22 mouse cellular contexts compared by ENCODE assay signal in genomic region chr5:135841651-135842050, GRCm38 (mm10). TPM values are rescaled to one million over a fixed set of nuclear protein-coding genes. Genes with fewer than 3 reads are reported as not detected.
DNase-seq lines count a peak whose midpoint lies in the region.
"Had no signal": no experiment of that assay in that cellular context is flagged by ENCODE, and none has a peak within 500 bp of the region (broad histone marks: within the 10 kb centered on the region; RNA-seq: fewer than 3 reads in every experiment).

No protein-coding gene starts in this region.

- DNase-seq in 3134 (ENCODE audit: extremely low read depth, insufficient read length, low spot score) (peak; percentile 63), 3T3-L1 (ENCODE audit: low read depth, low spot score) (peak; percentile 84), NIH3T3 (ENCODE audit: low read depth) (peak; percentile 93)
- DNase-seq in fibroblast of lung, adult 2 months (ENCODE audit: low read depth): peak; percentile 59
- DNase-seq in kidney, adult 18-20 months: no peak
- no peak for DNase-seq in frontal cortex, postnatal 10 days (ENCODE audit: low spot score in 2 of 2)
- DNase-seq in gastrocnemius, adult 8-10 months (ENCODE audit: low spot score in 2 of 2): no peak
- DNase-seq: adrenal gland, postnatal 10 days; adrenal gland, postnatal 36 days; B cell, adult 2 months; cerebellum, adult 11 months; cerebellum, adult 9-10 months; cerebellum, postnatal 14 days; gastrocnemius, adult 2 months; gastrocnemius, postnatal 25 days; heart, adult 18-20 months; heart, postnatal 14 days; heart, postnatal 4 days; kidney, adult 2 months had no signal

RNA-seq across cellular contexts. Expression of gene Srrm3, which starts 35.0 kb away (rescaled TPM):
- total RNA-seq in gastrocnemius, adult 8-10 months (2022): not detected
- total RNA-seq: CH12.LX; common myeloid progenitor, adult 5-6 weeks; gastrocnemius, adult 2 months; heart, adult 18-20 months had no signal

RNA-seq across cellular contexts. Expression of gene Hspb1, which starts 46.1 kb away (rescaled TPM):
- 100 to 1,000 TPM; 202 to 250 (median 231) TPM for total RNA-seq in gastrocnemius, adult 8-10 months (2022)
- total RNA-seq: G1E had no signal

Comparison
In these comparisons a context has a peak if more than half of its experiments do, and no peak if none do; other contexts are left out.
1. DNase-seq: peak in 3134 (single experiment), 3T3-L1 (single experiment), NIH3T3 (single experiment) and fibroblast of lung, adult 2 months (single experiment); none in kidney, adult 18-20 months (single experiment), frontal cortex, postnatal 10 days (0 of 2) and gastrocnemius, adult 8-10 months (0 of 2).